Mouse (Mus musculus): Measurements from ENCODE around the gene Haghl.
A peak's percentile ranks its signal among the peaks of the same experiment; 100 is the strongest.

GRCm38 (mm10) chr17:25833291-25833663 lies 47.8 kb upstream of the Haghl start, which contains the start of gene Stub1:
- no peak for TF ChIP-seq CTCF (IDR thresholded peaks at IDR 0.05; ENCODE audit: borderline replicate concordance, insufficient read depth, low read length)
- TF ChIP-seq POLR2A (IDR thresholded peaks at IDR 0.05; ENCODE audit: low read depth, low read length), result peak; percentile 23; the same call in 1 of the 2 replicates

Data from embryonic fibroblast, embryonic 13.5 days (primary cell).